Mouse (Mus musculus) testis, adult 2 months (tissue): Measurements from ENCODE around the gene Clec2i.

Experiments
- CTCF ChIP-seq: fragments of 200-500 bp; IDR thresholded peaks from 2 replicates; pipeline ENCODE4 v1.5.1; 2012; ENCODE audit warnings: low read depth, mild to moderate bottlenecking, inconsistent platforms, low read length, moderate library complexity; ENCODE audit not compliant: control insufficient read depth, insufficient read depth, insufficient replicate concordance
- POLR2A ChIP-seq: fragments of 200-500 bp; IDR thresholded peaks from 2 replicates; pipeline ENCODE4 v1.6.1; 2012; ENCODE audit warnings: low read depth, mild to moderate bottlenecking, inconsistent platforms, low read length, moderate library complexity; ENCODE audit not compliant: control insufficient read depth

DNA sequence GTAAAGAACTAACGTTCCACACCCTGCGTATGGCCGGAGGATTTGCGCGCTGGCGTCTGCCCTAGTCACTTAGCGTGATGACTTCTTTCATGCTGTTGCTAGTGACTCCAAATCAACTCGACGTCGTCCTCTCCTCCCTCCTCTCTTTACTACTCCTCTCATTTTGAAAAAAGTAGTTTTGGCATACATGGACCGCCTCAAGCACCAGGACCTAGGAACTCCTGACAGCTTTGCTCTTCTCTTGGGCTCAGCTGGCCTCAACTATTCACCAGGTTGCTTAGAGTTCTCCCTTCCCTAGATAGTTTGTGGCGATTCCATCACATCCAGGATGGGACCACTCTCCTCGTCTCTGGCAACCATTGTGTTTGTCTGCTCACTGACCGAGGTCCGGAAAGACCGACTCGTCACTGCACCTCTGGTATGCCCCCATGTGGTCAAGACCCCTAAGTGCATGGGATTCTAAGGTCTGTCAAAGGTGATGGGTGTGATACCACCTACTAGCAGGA lies 48.1 kb upstream of the Clec2i start:
- TF ChIP-seq CTCF (peak; percentile 77; the same call in 1 of the 2 replicates), POLR2A (0 out of 2 replicates have a peak, but pooled peaks have one; percentile 40)
